Mouse (Mus musculus): ENCODE measurements around the gene Nfyc. TPM values are rescaled to one million over a fixed set of nuclear protein-coding genes. Genes with fewer than 3 reads are reported as not detected.

The Nfyc gene
- polyA plus RNA-seq, 1 experiment, result 150 TPM

- no peaks in the 10 kb centered on the region for H3K27me3 ChIP-seq (ENCODE audit: control insufficient read depth, insufficient read depth, low read length)
- WGBS, result 24% methylated on average over 6 of the region's 6 CpGs
- H3K4me3 ChIP-seq (replicated peaks; ENCODE audit: insufficient read depth, low read depth, low read length), result no peak overlapping the region
- TF ChIP-seq CTCF (IDR thresholded peaks at IDR 0.05; ENCODE audit: borderline replicate concordance, insufficient read depth, low read depth, low read length) (no peak), POLR2A (IDR thresholded peaks at IDR 0.05; ENCODE audit: borderline replicate concordance, insufficient read depth, low read length) (no peak)
- H3K27ac ChIP-seq (ENCODE audit: insufficient read depth, low read length), result 0 out of 2 replicates have a peak overlapping the region, but pooled peaks have one; percentile 19
- H3K4me1 ChIP-seq (ENCODE audit: control insufficient read depth, insufficient read depth, low read length), result peaks cover 73% of the 10 kb centered on the region
- DNase-seq, result no peak
These were observed 34.8 kb upstream of the Nfyc start for GRCm38 (mm10) chr4:120866211-120866610.

DNA sequence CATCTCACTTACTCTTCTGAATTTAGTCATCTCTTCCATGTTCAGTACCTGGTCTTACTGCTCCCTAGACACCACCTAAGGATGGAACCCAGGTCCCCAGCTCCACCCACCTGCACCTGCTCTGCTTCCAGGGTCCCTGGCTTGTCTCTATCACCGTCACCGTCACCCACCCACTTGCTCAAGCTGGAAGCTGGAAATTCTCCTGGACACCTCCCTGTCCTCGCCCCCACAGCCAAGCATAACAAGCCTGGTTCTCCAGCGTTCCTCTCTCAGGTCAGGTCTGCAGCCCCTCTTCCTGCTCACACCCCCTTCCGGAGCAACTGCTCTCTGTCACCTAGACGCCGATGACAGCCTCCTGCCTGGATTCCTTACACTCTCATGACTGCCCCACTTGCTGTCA, 28.5 kb upstream of the Nfyc start:
- no peak overlapping the region for H3K27ac ChIP-seq (ENCODE audit: insufficient read depth, low read length)
- TF ChIP-seq CTCF (IDR thresholded peaks at IDR 0.05; ENCODE audit: borderline replicate concordance, insufficient read depth, low read depth, low read length), result no peak
- no peak for DNase-seq
- no peaks in the 10 kb centered on the region for H3K27me3 ChIP-seq (ENCODE audit: control insufficient read depth, insufficient read depth, low read length)
- 46% methylated on average over 7 of the region's 7 CpGs for WGBS
- peaks cover 49% of the 10 kb centered on the region for H3K4me1 ChIP-seq (ENCODE audit: control insufficient read depth, insufficient read depth, low read length)
- no peak overlapping the region for H3K4me3 ChIP-seq (replicated peaks; ENCODE audit: insufficient read depth, low read depth, low read length)

DNA sequence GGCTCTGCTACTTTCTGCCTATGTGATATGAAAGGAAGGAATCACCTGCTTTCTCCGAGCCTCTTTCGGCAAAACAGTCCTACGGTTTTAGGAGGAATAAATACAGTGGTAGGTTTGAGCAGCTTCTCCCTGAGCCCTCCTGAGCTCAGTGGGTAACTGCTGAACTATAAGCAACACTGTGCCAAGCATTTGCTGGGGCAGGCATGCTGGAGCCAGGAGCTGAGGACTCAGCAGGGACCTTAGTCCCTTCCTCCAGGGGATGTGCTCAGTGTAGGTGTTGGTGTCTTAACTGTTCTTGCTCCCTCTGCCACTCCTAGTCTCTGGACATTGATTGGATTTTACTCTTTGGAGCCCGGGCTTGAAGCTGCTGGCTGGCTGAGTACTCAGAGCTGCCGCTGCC, 25.0 kb upstream of the Nfyc start:
- Histone ChIP-seq H3K4me3 (replicated peaks; ENCODE audit: insufficient read depth, low read depth, low read length) (peak overlapping the region; percentile 55), H3K4me1 (ENCODE audit: control insufficient read depth, insufficient read depth, low read length) (peaks cover 45% of the 10 kb centered on the region), H3K27me3 (ENCODE audit: control insufficient read depth, insufficient read depth, low read length) (no peaks in the 10 kb centered on the region), H3K27ac (ENCODE audit: insufficient read depth, low read length) (peak overlapping the region; percentile 89; the same call in 1 of the 2 replicates)
- peak; percentile 44 to 51 for DNase-seq
- no peak for TF ChIP-seq POLR2A (IDR thresholded peaks at IDR 0.05; ENCODE audit: borderline replicate concordance, insufficient read depth, low read length)
- TF ChIP-seq CTCF (IDR thresholded peaks at IDR 0.05; ENCODE audit: borderline replicate concordance, insufficient read depth, low read depth, low read length), result no peak
- WGBS, result 18% methylated on average over 5 of the region's 5 CpGs

GRCm38 (mm10) chr4:120855360-120856060, 24.1 kb upstream of the Nfyc start:
- WGBS, result 10% methylated on average over 7 of the region's 7 CpGs
- DNase-seq, result peak in 1 of 2 experiments; percentile 54
- peaks cover 37% of the 10 kb centered on the region for H3K4me1 ChIP-seq (ENCODE audit: control insufficient read depth, insufficient read depth, low read length)
- no peaks in the 10 kb centered on the region for H3K27me3 ChIP-seq (ENCODE audit: control insufficient read depth, insufficient read depth, low read length)
- TF ChIP-seq CTCF (IDR thresholded peaks at IDR 0.05; ENCODE audit: borderline replicate concordance, insufficient read depth, low read depth, low read length) (no peak), POLR2A (IDR thresholded peaks at IDR 0.05; ENCODE audit: borderline replicate concordance, insufficient read depth, low read length) (no peak)
- H3K4me3 ChIP-seq (replicated peaks; ENCODE audit: insufficient read depth, low read depth, low read length), result peak overlapping the region; percentile 55
- peak overlapping the region; percentile 89 for H3K27ac ChIP-seq (ENCODE audit: insufficient read depth, low read length)

DNA sequence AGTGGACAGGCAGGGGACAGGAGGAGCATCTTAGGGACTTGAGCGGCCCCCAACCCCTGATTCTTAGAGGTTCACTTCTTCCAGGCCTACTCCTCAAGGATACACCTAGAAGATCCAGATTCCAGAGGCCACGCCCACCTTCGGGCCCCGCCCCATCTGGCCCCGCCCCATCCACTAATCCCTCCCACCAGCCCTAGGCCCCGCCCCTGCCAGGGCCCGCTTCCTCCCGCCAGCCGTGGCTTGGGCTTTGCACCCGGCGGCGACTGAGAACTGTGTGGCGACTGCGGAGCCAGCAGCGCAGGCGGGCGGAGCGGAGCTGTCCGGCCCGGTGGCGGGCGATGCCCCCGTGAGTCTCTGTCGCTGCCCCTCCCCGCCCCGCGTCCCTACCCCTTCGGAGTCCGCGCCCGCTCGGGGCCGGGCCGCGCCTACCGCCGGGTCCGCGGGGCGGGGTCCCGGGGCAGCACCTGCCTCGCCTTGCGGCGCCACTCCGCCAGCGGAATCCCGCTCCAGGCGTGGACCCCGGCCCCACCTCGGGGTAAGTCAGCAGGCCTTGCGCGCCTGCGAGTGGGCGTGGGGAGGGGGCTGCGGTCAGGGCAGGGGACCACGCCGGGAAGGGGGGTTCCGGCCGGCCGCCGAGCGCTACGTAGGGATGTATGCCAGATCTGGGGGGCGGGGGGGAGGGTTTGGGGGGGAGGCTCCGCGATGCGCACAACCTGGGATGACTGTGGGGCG, 23.4 kb upstream of the Nfyc start, which contains the start of gene Rims3:
TSS of gene Rims3 (plus strand) at position 229 of the 732 bp plus-strand sequence.
- peaks cover 36% of the 10 kb centered on the region for H3K4me1 ChIP-seq (ENCODE audit: control insufficient read depth, insufficient read depth, low read length)
- TF ChIP-seq CTCF (IDR thresholded peaks at IDR 0.05; ENCODE audit: borderline replicate concordance, insufficient read depth, low read depth, low read length), result no peak
- peak; percentile 58 for TF ChIP-seq POLR2A (IDR thresholded peaks at IDR 0.05; ENCODE audit: borderline replicate concordance, insufficient read depth, low read length)

GRCm38 (mm10) chr4:120850946-120851345, 19.6 kb upstream of the Nfyc start:
- 2% methylated on average over 10 of the region's 10 CpGs for WGBS
- Histone ChIP-seq H3K27ac (ENCODE audit: insufficient read depth, low read length) (no peak overlapping the region), H3K4me3 (replicated peaks; ENCODE audit: insufficient read depth, low read depth, low read length) (no peak overlapping the region), H3K27me3 (ENCODE audit: control insufficient read depth, insufficient read depth, low read length) (no peaks in the 10 kb centered on the region), H3K4me1 (ENCODE audit: control insufficient read depth, insufficient read depth, low read length) (peaks cover 26% of the 10 kb centered on the region)
- TF ChIP-seq POLR2A (IDR thresholded peaks at IDR 0.05; ENCODE audit: borderline replicate concordance, insufficient read depth, low read length), result no peak
- peak; percentile 89 for TF ChIP-seq CTCF (IDR thresholded peaks at IDR 0.05; ENCODE audit: borderline replicate concordance, insufficient read depth, low read depth, low read length)
- DNase-seq, result peak; percentile 96 to 98

More for the DNA sequence above, 23.4 kb upstream of the Nfyc start, which contains the start of gene Rims3:
- Histone ChIP-seq H3K4me3 (replicated peaks; ENCODE audit: insufficient read depth, low read depth, low read length) (peak within 1 kb of the TSS; percentile 55), H3K27me3 (ENCODE audit: control insufficient read depth, insufficient read depth, low read length) (no peaks in the 10 kb centered on the region), H3K27ac (ENCODE audit: insufficient read depth, low read length) (peak within 1 kb of the TSS; percentile 89)
- 2% methylated on average over 62 of the region's 68 CpGs for WGBS
- DNase-seq, result peak; percentile 78 to 83

GRCm38 (mm10) chr4:120849451-120849850, 18.1 kb upstream of the Nfyc start:
- 19% methylated on average over 11 of the region's 11 CpGs for whole genome bisulfite sequencing
- Histone ChIP-seq H3K4me3 (replicated peaks; ENCODE audit: insufficient read depth, low read depth, low read length) (no peak overlapping the region), H3K27ac (ENCODE audit: insufficient read depth, low read length) (peak overlapping the region; percentile 29; the same call in 1 of the 2 replicates), H3K27me3 (ENCODE audit: control insufficient read depth, insufficient read depth, low read length) (no peaks in the 10 kb centered on the region), H3K4me1 (ENCODE audit: control insufficient read depth, insufficient read depth, low read length) (peaks cover 26% of the 10 kb centered on the region)
- TF ChIP-seq CTCF (IDR thresholded peaks at IDR 0.05; ENCODE audit: borderline replicate concordance, insufficient read depth, low read depth, low read length) (no peak), POLR2A (IDR thresholded peaks at IDR 0.05; ENCODE audit: borderline replicate concordance, insufficient read depth, low read length) (no peak)
- peak; percentile 60 to 65 for DNase-seq
